Mouse (Mus musculus): Measurements from ENCODE around the gene March2.

The March2 gene

GRCm38 (mm10) chr17:33718384-33718881 is at the start of gene March2:
TSS of gene March2 (minus strand) at chr17:33718670.
- H3K27me3 ChIP-seq (ENCODE audit: control insufficient read depth, insufficient read depth, low read length, poor library complexity, severe bottlenecking) = no peaks in the 10 kb centered on the region
- H3K36me3 ChIP-seq (ENCODE audit: control insufficient read depth, insufficient read depth, low read length, poor library complexity, severe bottlenecking) = no peaks in the 10 kb centered on the region
- DNase-seq (ENCODE audit: low read depth, low spot score) = peak; percentile 96

- Histone ChIP-seq H3K36me3 (ENCODE audit: control insufficient read depth, insufficient read depth, low read length, poor library complexity, severe bottlenecking) (no peaks in the 10 kb centered on the region), H3K27me3 (ENCODE audit: control insufficient read depth, insufficient read depth, low read length, poor library complexity, severe bottlenecking) (no peaks in the 10 kb centered on the region)
- DNase-seq (ENCODE audit: low read depth, low spot score) = no peak
These were observed 47.9 kb upstream of the March2 start for GRCm38 (mm10) chr17:33766389-33766788.

GRCm38 (mm10) chr17:33760255-33761165 is 42.0 kb upstream of the March2 start, which contains the start of gene Rab11b:
TSS of gene Rab11b (minus strand) at chr17:33760530.
- no peaks in the 10 kb centered on the region for H3K36me3 ChIP-seq (ENCODE audit: control insufficient read depth, insufficient read depth, low read length, poor library complexity, severe bottlenecking)

GRCm38 (mm10) chr17:33759767-33760254 is 41.3 kb upstream of the March2 start:
- peak; percentile 81 for DNase-seq (ENCODE audit: low read depth, low spot score)
- Histone ChIP-seq H3K36me3 (ENCODE audit: control insufficient read depth, insufficient read depth, low read length, poor library complexity, severe bottlenecking) (no peaks in the 10 kb centered on the region), H3K27me3 (ENCODE audit: control insufficient read depth, insufficient read depth, low read length, poor library complexity, severe bottlenecking) (no peaks in the 10 kb centered on the region)

More at GRCm38 (mm10) chr17:33760255-33761165, 42.0 kb upstream of the March2 start, which contains the start of gene Rab11b:
- no peaks in the 10 kb centered on the region for H3K27me3 ChIP-seq (ENCODE audit: control insufficient read depth, insufficient read depth, low read length, poor library complexity, severe bottlenecking)
- peak; percentile 100 for DNase-seq (ENCODE audit: low read depth, low spot score)

GRCm38 (mm10) chr17:33757231-33757630 is 38.8 kb upstream of the March2 start:
- Histone ChIP-seq H3K27me3 (ENCODE audit: control insufficient read depth, insufficient read depth, low read length, poor library complexity, severe bottlenecking) (no peaks in the 10 kb centered on the region), H3K36me3 (ENCODE audit: control insufficient read depth, insufficient read depth, low read length, poor library complexity, severe bottlenecking) (no peaks in the 10 kb centered on the region; the same call in 1 of the 2 replicates)
- no peak for DNase-seq (ENCODE audit: low read depth, low spot score)

GRCm38 (mm10) chr17:33756108-33756790 is 37.8 kb upstream of the March2 start:
- Histone ChIP-seq H3K36me3 (ENCODE audit: control insufficient read depth, insufficient read depth, low read length, poor library complexity, severe bottlenecking) (no peaks in the 10 kb centered on the region; the same call in 1 of the 2 replicates), H3K27me3 (ENCODE audit: control insufficient read depth, insufficient read depth, low read length, poor library complexity, severe bottlenecking) (no peaks in the 10 kb centered on the region)
- no peak for DNase-seq (ENCODE audit: low read depth, low spot score)

GRCm38 (mm10) chr17:33755418-33756107 is 37.1 kb upstream of the March2 start:
- H3K36me3 ChIP-seq (ENCODE audit: control insufficient read depth, insufficient read depth, low read length, poor library complexity, severe bottlenecking) = no peaks in the 10 kb centered on the region; the same call in 1 of the 2 replicates
- no peaks in the 10 kb centered on the region for H3K27me3 ChIP-seq (ENCODE audit: control insufficient read depth, insufficient read depth, low read length, poor library complexity, severe bottlenecking)
- no peak for DNase-seq (ENCODE audit: low read depth, low spot score)

- Histone ChIP-seq H3K36me3 (ENCODE audit: control insufficient read depth, insufficient read depth, low read length, poor library complexity, severe bottlenecking) (no peaks in the 10 kb centered on the region; the same call in 1 of the 2 replicates), H3K27me3 (ENCODE audit: control insufficient read depth, insufficient read depth, low read length, poor library complexity, severe bottlenecking) (no peaks in the 10 kb centered on the region)
- DNase-seq (ENCODE audit: low read depth, low spot score) = peak; percentile 23
These were observed 36.2 kb upstream of the March2 start for GRCm38 (mm10) chr17:33754656-33755055.

GRCm38 (mm10) chr17:33752297-33752696 is 33.8 kb upstream of the March2 start:
- Histone ChIP-seq H3K36me3 (ENCODE audit: control insufficient read depth, insufficient read depth, low read length, poor library complexity, severe bottlenecking) (peaks cover 1% of the 10 kb centered on the region), H3K27me3 (ENCODE audit: control insufficient read depth, insufficient read depth, low read length, poor library complexity, severe bottlenecking) (no peaks in the 10 kb centered on the region)
- DNase-seq (ENCODE audit: low read depth, low spot score) = no peak

- peaks cover 1% of the 10 kb centered on the region for H3K36me3 ChIP-seq (ENCODE audit: control insufficient read depth, insufficient read depth, low read length, poor library complexity, severe bottlenecking)
- DNase-seq (ENCODE audit: low read depth, low spot score) = no peak
- no peaks in the 10 kb centered on the region for H3K27me3 ChIP-seq (ENCODE audit: control insufficient read depth, insufficient read depth, low read length, poor library complexity, severe bottlenecking)
These were observed 32.7 kb upstream of the March2 start for GRCm38 (mm10) chr17:33751181-33751580.

GRCm38 (mm10) chr17:33749451-33749850 is 31.0 kb upstream of the March2 start:
- Histone ChIP-seq H3K36me3 (ENCODE audit: control insufficient read depth, insufficient read depth, low read length, poor library complexity, severe bottlenecking) (peaks cover 1% of the 10 kb centered on the region), H3K27me3 (ENCODE audit: control insufficient read depth, insufficient read depth, low read length, poor library complexity, severe bottlenecking) (no peaks in the 10 kb centered on the region)
- DNase-seq (ENCODE audit: low read depth, low spot score) = no peak

GRCm38 (mm10) chr17:33746011-33746410 is 27.5 kb upstream of the March2 start:
- Histone ChIP-seq H3K27me3 (ENCODE audit: control insufficient read depth, insufficient read depth, low read length, poor library complexity, severe bottlenecking) (no peaks in the 10 kb centered on the region), H3K36me3 (ENCODE audit: control insufficient read depth, insufficient read depth, low read length, poor library complexity, severe bottlenecking) (peaks cover 1% of the 10 kb centered on the region; the same call in 1 of the 2 replicates)
- DNase-seq (ENCODE audit: low read depth, low spot score) = peak; percentile 31

- H3K36me3 ChIP-seq (ENCODE audit: control insufficient read depth, insufficient read depth, low read length, poor library complexity, severe bottlenecking) = peaks cover 1% of the 10 kb centered on the region; the same call in 1 of the 2 replicates
- no peaks in the 10 kb centered on the region for H3K27me3 ChIP-seq (ENCODE audit: control insufficient read depth, insufficient read depth, low read length, poor library complexity, severe bottlenecking)
- no peak for DNase-seq (ENCODE audit: low read depth, low spot score)
These were observed 26.4 kb upstream of the March2 start for GRCm38 (mm10) chr17:33744686-33745384.

- Histone ChIP-seq H3K27me3 (ENCODE audit: control insufficient read depth, insufficient read depth, low read length, poor library complexity, severe bottlenecking) (no peaks in the 10 kb centered on the region), H3K36me3 (ENCODE audit: control insufficient read depth, insufficient read depth, low read length, poor library complexity, severe bottlenecking) (no peaks in the 10 kb centered on the region)
- DNase-seq (ENCODE audit: low read depth, low spot score) = no peak
These were observed 23.9 kb upstream of the March2 start for GRCm38 (mm10) chr17:33742420-33742819.

Measured in splenic B cell, adult 2 months (primary cell).